Mouse (Mus musculus) mesoderm, embryonic 11.5 days (tissue): ENCODE measurements around the gene Gucy1a1.
"Not testable (repeated sequence)": the region's sequence is repeated elsewhere in the genome, so short reads cannot be mapped to it uniquely, and the experiment has no call there.

Source experiments
- DNase-seq: peaks from one replicate; pipeline ENCODE4 v3.0.0-alpha.2; 2012; ENCODE audit warnings: low read depth, low spot score

The Gucy1a1 gene

GRCm38 (mm10) chr3:82145126-82145901, at the start of gene Gucy1a1:
Gucy1a1 (minus strand) TSS chr3:82145789.
- peak; percentile 36 for DNase-seq

- DNase-seq = no peak
Measured at GRCm38 (mm10) chr3:82191559-82192245, 46.1 kb upstream of the Gucy1a1 start.

- DNase-seq = no peak
Measured at GRCm38 (mm10) chr3:82185626-82186025, 40.0 kb upstream of the Gucy1a1 start.

GRCm38 (mm10) chr3:82181500-82181899, 35.9 kb upstream of the Gucy1a1 start:
- no peak for DNase-seq

DNA sequence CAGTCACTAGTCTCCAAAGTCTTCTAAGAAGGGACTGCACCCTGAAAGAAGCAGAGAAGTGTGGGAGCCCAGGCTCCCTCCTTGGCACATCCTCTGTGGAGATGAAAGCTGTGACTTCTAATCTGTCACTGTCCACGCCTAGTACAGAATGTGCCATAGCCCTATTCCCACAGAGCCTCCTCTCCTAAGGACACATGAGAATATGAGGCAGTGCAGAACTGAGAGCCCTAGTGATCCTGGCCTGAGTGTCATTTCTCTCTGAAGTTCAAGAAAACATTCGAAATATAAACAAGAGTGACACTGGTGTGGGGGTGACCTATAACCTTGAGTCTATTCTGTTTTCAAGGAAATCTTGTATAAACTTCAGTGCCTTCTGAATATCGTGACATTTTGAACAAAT, 34.7 kb upstream of the Gucy1a1 start:
- no peak for DNase-seq

GRCm38 (mm10) chr3:82175501-82175900, 29.9 kb upstream of the Gucy1a1 start:
- DNase-seq = no peak

GRCm38 (mm10) chr3:82167064-82167463, 21.5 kb upstream of the Gucy1a1 start:
- DNase-seq = no peak

- no peak for DNase-seq
Measured at GRCm38 (mm10) chr3:82165937-82166336, 20.3 kb upstream of the Gucy1a1 start.

GRCm38 (mm10) chr3:82162992-82163391, 17.4 kb upstream of the Gucy1a1 start:
- DNase-seq = not testable (repeated sequence)

GRCm38 (mm10) chr3:82145978-82146377, 389 bp upstream of the Gucy1a1 start:
- DNase-seq = no peak

DNA sequence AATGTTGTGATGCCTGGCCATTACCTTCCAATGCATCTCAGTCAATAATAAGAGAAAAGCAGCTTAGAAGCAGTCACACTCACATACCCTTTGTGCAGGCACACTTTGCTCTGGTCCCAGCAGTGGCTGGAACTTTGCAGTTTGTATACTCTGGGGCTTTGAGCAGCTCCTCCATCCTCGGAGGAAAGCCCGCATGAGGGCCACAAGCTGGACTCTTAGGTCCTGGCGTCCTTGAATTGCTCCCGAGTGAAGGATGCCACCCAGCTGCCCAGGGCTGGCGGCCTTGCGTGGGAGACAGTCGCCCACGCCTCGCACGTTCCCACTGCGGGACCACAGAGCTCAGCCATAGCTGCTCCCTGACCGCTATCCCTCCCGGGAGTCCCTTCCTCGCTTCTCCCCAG, 864 bp downstream of the Gucy1a1 start:
- DNase-seq = no peak

DNA sequence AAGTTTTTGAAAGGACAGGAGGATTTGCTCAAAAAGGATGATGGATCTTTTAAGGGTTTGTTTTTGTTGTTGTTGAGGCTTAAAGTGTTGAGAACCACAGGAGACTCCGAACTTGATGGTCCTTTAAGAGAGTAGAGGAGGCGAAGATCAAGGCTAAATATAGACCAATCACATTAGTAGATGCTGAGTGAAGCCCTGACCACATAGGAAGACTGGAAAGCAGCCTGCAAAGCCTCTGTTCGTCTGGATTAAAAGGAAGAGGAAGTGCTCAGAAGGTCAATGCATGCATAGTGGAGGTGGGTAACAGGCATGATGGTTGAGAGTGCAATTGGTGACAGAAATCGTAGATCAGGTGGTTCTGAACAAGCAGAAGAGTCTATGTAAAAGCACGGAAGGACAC, 4.8 kb downstream of the Gucy1a1 start:
- no peak for DNase-seq

- no peak for DNase-seq
Measured at GRCm38 (mm10) chr3:82138002-82138667, 7.5 kb downstream of the Gucy1a1 start.

DNA sequence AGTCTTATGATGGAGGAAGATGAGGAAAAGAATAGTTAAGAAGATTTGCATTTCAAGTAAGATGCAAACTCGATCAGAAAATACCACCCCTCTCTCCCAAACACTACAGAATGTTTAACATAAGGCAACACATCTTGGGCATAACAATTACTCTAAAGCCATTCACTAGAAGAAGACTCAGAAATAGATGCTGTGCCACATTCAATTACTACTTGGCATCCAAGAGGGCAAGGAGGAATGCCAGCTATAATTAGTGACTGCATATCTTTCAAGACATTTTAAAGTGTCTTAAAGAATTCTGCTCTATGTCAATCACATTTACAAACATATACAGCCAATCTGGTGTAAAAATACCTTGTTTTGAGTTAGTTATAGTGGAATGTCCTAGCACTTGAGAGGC, 10.1 kb downstream of the Gucy1a1 start:
- DNase-seq = no peak

DNA sequence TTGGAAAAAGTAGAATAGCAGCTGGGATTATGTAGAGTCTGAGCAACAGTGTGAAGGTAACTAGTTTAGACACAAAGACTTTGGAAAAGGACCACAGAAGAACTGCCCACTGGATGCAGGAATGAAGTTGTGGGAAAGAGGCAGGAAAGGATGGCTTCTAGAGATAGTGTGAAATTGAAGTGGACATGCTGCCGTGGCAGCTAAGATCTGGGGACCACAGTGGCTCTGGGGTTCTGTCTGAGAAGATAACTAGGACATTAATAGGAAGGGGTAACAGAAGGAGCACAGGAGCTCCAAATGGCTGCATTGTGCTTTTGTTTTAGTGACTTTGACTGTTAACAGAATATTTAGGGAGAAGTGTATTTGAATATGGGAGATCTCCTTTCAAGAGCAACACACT, 16.3 kb downstream of the Gucy1a1 start:
- DNase-seq = no peak

DNA sequence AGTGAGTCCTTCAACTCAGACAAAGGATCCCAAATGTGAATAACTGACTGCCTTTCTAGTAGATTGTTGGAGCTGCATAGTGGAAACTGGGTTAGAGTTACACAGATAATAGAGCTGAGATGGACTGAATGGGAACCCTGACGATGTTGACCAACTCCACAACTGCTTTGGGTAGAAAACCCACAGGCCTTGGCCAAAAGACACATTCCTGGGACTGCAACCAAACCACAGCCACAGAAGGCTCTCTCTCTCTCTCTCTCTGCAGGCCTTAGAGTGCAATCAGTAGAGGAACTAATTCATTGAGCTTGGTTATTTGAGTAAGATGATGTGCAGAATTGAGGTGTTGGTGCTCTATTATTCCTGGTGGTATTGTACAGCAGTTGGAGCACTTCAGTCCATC, 21.0 kb downstream of the Gucy1a1 start:
- no peak for DNase-seq

GRCm38 (mm10) chr3:82118916-82119315, 26.7 kb downstream of the Gucy1a1 start:
- no peak for DNase-seq

- DNase-seq = no peak
Measured at GRCm38 (mm10) chr3:82112439-82112838, 33.1 kb downstream of the Gucy1a1 start.

- no peak for DNase-seq
Measured at GRCm38 (mm10) chr3:82111986-82112385, 33.6 kb downstream of the Gucy1a1 start.

GRCm38 (mm10) chr3:82108951-82109350, 36.6 kb downstream of the Gucy1a1 start:
- no peak for DNase-seq

- DNase-seq = no peak
Measured at GRCm38 (mm10) chr3:82104229-82104628, 41.4 kb downstream of the Gucy1a1 start.

DNA sequence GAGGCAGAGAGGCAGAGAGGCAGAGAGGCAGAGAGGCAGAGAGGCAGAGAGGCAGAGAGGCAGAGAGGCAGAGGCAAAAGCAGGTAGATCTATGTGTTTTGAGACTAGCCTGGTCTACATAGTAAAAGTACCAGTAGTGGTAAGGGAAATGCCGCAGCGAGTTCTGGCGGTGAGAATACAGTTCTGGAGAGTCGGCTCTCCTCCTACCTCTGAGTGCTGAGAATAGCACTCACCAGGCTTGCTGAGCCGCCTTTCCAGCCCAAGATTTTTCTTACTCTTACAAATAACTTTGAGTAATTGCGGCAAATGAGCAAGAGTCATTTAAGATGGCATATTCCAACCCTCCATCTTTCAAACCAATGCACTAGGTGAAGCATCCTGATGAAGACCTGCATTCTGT, 46.5 kb downstream of the Gucy1a1 start:
- no peak for DNase-seq

DNA sequence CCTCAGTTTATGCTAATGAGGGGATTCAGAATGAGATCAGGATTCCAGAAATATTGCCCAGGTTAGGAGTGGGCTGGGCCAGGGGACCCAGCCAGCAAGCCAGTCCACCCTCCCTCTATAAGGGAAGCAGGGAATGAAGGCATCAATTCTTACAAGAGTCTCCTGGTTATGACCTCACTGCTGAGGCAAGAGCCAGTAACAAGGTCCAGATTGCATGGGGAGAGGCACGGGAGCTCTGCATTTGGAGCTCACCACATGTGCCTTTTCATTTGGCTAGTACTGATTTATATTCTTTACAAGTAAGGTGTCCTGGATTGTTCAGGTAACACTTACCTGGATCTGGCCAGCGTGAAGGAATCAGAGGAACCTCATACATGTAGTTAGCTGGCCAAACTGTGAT, 48.8 kb downstream of the Gucy1a1 start:
- DNase-seq = no peak
